Mouse (Mus musculus): ENCODE measurements around the gene Bmp6. TPM values are rescaled to one million over a fixed set of nuclear protein-coding genes. Genes with fewer than 3 reads are reported as not detected.
A peak's percentile ranks its signal among the peaks of the same experiment; 100 is the strongest.

The Bmp6 gene
- polyA plus RNA-seq, 1 experiment from 2014 or later, result 0.31 TPM

DNA sequence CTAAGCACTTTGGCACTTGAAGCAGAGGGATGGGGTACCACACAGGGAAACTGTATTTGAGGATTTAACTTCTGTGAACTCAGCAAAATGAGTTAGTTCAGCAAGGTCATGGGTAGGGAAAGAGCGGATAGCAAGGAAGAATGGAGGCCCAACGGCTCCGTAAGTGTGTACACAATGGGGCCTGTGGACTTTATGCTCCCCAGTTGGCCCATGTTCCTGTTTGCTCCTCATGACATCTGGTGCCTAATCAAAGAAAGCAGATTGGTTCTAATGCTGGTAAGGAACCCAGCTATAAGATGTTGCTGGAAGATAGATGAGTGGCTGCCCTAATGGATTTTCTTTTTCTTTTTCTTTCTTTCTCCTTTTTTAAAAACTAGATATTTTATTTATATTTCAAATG, 180.4 kb downstream of the Bmp6 start:
- peak overlapping the region; percentile 39 for H3K4me2 ChIP-seq (ENCODE audit: low read depth, low read length)
- H3K9me3 ChIP-seq (ENCODE audit: low read length), result no peaks in the 10 kb centered on the region
- ATAC-seq (no peak), DNase-seq (no peak)
- WGBS (ENCODE audit: insufficient replicate concordance), result 54% methylated on average over 3 of the region's 3 CpGs
- peaks cover 9% of the 10 kb centered on the region for H3K36me3 ChIP-seq (replicated peaks; ENCODE audit: insufficient read depth, low read length)
- H3K27me3 ChIP-seq (ENCODE audit: insufficient read depth, low read length), result no peaks in the 10 kb centered on the region
- peaks cover 21% of the 10 kb centered on the region for H3K4me1 ChIP-seq (ENCODE audit: insufficient read depth)
- H3K4me3 ChIP-seq (ENCODE audit: low read depth, low read length), result no peak overlapping the region
- no peak overlapping the region for H3K27ac ChIP-seq (ENCODE audit: low read depth)
- TF ChIP-seq EP300 (IDR thresholded peaks at IDR 0.05; ENCODE audit: low read depth) (0 out of 2 replicates have a peak, but pooled peaks have one; percentile 11), CTCF (IDR thresholded peaks at IDR 0.05; ENCODE audit: low read depth) (no peak)
- no peak overlapping the region for H3K9ac ChIP-seq (replicated peaks)

DNA sequence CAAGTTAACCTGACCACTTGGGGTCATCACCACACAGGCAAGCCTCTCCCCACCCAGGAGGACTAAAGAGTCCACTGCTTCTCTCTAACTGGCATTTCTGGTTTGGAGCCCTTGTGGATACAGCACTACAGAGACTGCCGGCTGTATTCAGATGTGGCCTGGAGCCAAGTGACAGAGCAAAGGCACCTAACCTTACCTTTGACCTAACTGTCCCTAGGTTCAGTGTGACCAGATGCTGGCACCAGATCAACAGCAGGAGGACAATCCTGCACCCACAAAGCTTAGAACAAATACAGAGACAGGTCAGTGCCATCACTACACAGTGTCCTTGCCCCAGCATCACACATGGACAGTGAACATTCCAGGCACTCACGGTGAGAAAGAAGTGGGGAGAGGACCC, 181.2 kb downstream of the Bmp6 start:
- ATAC-seq, result peak; percentile 62
- no peak overlapping the region for H3K9ac ChIP-seq (replicated peaks)
- 0 out of 2 replicates have a peak, but pooled peaks cover 4% of the 10 kb centered on the region for H3K36me3 ChIP-seq (replicated peaks; ENCODE audit: insufficient read depth, low read length)
- peak; percentile 70 for DNase-seq
- TF ChIP-seq EP300 (IDR thresholded peaks at IDR 0.05; ENCODE audit: low read depth) (no peak), CTCF (IDR thresholded peaks at IDR 0.05; ENCODE audit: low read depth) (no peak)
- H3K27ac ChIP-seq (ENCODE audit: low read depth), result peak overlapping the region; percentile 95; the same call in 1 of the 2 replicates
- H3K4me2 ChIP-seq (ENCODE audit: low read depth, low read length), result peak overlapping the region; percentile 98
- peak overlapping the region; percentile 86; the same call in 1 of the 2 replicates for H3K4me3 ChIP-seq (ENCODE audit: low read depth, low read length)
- WGBS (ENCODE audit: insufficient replicate concordance), result 68% methylated on average over 2 of the region's 2 CpGs
- H3K27me3 ChIP-seq (ENCODE audit: insufficient read depth, low read length), result no peaks in the 10 kb centered on the region
- H3K9me3 ChIP-seq (ENCODE audit: low read length), result no peaks in the 10 kb centered on the region
- H3K4me1 ChIP-seq (ENCODE audit: insufficient read depth), result peaks cover 21% of the 10 kb centered on the region

DNA sequence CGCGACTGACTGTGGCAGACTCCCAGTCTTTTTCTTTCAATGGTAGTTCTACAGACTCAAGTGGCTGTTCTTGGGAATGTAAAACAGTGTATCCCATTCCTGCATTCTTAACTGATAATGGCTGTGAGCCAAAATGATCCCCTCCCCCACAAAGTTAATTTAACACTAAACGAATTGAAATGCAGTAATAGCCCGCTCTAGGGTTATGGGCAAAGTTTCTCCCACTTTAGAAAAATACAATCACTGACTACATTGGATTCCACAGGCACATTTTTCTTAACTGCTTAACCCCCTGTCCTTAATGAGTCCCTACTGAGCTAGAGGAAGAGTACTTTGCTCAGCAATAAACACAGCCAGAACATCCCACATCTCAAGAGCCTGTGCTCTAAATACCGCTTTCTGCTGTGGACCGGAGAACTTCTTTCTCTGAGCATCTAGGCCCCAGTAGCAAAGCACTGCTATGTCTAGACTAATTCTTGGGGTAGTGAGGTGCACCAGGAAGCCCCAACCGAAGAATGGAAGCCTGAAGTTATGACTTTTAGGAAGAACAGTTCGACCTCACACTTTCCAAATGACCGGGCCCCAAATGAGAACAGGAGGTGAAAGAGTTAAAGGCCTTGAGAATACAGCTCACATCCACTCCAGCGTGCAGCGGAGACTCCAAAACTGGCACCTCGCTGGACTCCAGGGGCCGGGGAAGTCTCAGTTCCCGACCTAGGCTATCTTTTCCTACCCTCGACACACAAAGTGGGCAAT, 182.3 kb downstream of the Bmp6 start:
- DNase-seq, result no peak
- TF ChIP-seq EP300 (IDR thresholded peaks at IDR 0.05; ENCODE audit: low read depth), result no peak
- TF ChIP-seq CTCF (IDR thresholded peaks at IDR 0.05; ENCODE audit: low read depth), result no peak
- Histone ChIP-seq H3K4me1 (ENCODE audit: insufficient read depth) (peaks cover 22% of the 10 kb centered on the region), H3K4me3 (ENCODE audit: low read depth, low read length) (peak overlapping the region; percentile 86), H3K36me3 (replicated peaks; ENCODE audit: insufficient read depth, low read length) (0 out of 2 replicates have a peak, but pooled peaks cover 4% of the 10 kb centered on the region), H3K27me3 (ENCODE audit: insufficient read depth, low read length) (no peaks in the 10 kb centered on the region), H3K9me3 (ENCODE audit: low read length) (no peaks in the 10 kb centered on the region), H3K4me2 (ENCODE audit: low read depth, low read length) (peak overlapping the region; percentile 98), H3K9ac (replicated peaks) (peak overlapping the region; percentile 84), H3K27ac (ENCODE audit: low read depth) (peak overlapping the region; percentile 95)
- WGBS (ENCODE audit: insufficient replicate concordance), result 12% methylated on average over 15 of the region's 15 CpGs
- ATAC-seq, result peak; percentile 2; the same call in 1 of the 2 replicates

DNA sequence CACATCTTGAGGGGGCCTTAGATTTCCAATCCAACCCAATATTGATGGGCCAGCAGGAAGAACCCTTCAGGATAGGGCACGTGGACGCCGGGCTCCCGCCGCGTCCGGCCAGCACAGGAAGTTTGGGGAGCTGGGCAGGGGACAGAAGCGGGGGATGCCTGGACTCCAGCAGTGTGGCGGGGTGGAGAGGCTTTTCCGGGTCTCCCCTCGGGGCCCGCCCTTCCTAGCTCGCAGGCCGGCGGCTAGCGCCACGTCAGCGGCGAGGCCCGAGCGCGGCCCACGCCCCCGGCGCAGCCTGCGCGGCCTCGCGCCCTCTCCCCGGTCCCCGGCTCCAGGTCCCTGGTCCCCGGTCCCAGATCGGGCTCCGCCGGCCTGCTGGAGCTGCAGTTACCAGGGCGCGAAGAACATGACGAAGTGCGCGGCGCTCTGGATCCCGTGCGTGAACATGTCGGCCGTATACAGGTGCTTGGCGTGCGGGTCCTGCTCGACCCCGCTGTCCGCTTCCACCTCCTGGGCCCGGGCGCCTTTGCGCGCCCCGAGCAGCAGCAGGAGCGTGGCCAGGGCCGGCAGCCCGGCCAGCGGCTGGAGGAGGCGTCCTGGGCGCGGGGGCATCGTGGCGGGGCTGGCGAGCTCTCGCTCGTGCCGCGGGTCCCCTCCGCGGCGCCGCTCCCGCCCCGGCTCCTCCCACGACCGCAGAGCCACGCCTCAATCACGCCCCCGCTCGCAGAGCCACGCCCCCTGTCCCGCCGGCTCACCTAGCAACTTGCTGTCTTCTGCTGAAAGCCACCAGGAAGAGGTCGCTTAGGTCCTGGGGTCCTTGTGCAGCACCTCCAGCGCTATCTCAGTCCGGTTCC, 183.1 kb downstream of the Bmp6 start:
- Histone ChIP-seq H3K9ac (replicated peaks) (peak overlapping the region; percentile 84), H3K4me1 (ENCODE audit: insufficient read depth) (peaks cover 26% of the 10 kb centered on the region), H3K4me3 (ENCODE audit: low read depth, low read length) (peak overlapping the region; percentile 86), H3K9me3 (ENCODE audit: low read length) (no peaks in the 10 kb centered on the region), H3K36me3 (replicated peaks; ENCODE audit: insufficient read depth, low read length) (0 out of 2 replicates have a peak, but pooled peaks cover 3% of the 10 kb centered on the region), H3K27me3 (ENCODE audit: insufficient read depth, low read length) (no peaks in the 10 kb centered on the region), H3K4me2 (ENCODE audit: low read depth, low read length) (peak overlapping the region; percentile 98), H3K27ac (ENCODE audit: low read depth) (peak overlapping the region; percentile 95)
- ATAC-seq (peak; percentile 82), DNase-seq (peak; percentile 91)
- 3% methylated on average over 80 of the region's 87 CpGs for WGBS (ENCODE audit: insufficient replicate concordance)
- TF ChIP-seq EP300 (IDR thresholded peaks at IDR 0.05; ENCODE audit: low read depth) (no peak), CTCF (IDR thresholded peaks at IDR 0.05; ENCODE audit: low read depth) (no peak)

DNA sequence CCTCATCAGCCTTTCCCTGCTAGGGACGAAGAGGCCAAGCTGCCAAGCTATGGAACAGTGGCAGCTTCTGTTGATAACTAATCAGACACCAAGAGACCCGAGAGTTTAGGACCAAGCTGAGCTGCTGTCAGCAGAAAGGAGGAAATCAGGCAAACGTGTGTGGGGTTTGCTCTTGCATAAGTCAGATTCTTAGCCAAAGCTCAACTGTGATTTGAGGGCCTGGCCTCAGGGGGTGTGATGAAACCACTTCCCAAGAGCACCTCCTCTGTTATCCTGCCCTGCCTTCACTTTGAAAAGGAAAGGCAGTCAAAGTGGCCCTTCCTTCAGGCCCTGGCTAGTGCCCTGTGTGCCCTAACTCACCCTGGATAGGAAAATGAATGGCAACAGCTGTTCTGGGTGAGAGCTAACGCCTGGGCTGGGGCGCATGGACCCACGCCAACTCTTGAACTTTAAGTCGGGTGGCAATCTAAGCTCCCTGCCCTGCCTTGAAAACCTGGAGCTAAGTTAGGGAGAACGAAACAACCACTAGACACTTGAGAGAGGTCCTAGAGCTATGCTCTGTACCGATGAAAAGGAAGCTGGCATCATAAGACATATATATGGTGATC, 183.9 kb downstream of the Bmp6 start, which contains the start of gene Txndc5:
Gene Txndc5, minus strand, starts transcription at position 138 of the 608 bp plus-strand sequence.
- Histone ChIP-seq H3K27ac (ENCODE audit: low read depth) (peak within 1 kb of the TSS; percentile 95), H3K36me3 (replicated peaks; ENCODE audit: insufficient read depth, low read length) (no peaks in the 10 kb centered on the region), H3K27me3 (ENCODE audit: insufficient read depth, low read length) (no peaks in the 10 kb centered on the region), H3K9me3 (ENCODE audit: low read length) (no peaks in the 10 kb centered on the region), H3K4me1 (ENCODE audit: insufficient read depth) (peaks cover 26% of the 10 kb centered on the region), H3K4me2 (ENCODE audit: low read depth, low read length) (peak within 1 kb of the TSS; percentile 98), H3K9ac (replicated peaks) (peak within 1 kb of the TSS; percentile 84), H3K4me3 (ENCODE audit: low read depth, low read length) (peak within 1 kb of the TSS; percentile 86)
- DNase-seq (peak; percentile 40), ATAC-seq (peak; percentile 53)
- no peak for TF ChIP-seq CTCF (IDR thresholded peaks at IDR 0.05; ENCODE audit: low read depth)
- TF ChIP-seq EP300 (IDR thresholded peaks at IDR 0.05; ENCODE audit: low read depth), result no peak
- WGBS (ENCODE audit: insufficient replicate concordance), result 41% methylated on average over 9 of the region's 9 CpGs
